In genomic region chr16:18878091-18878720, GRCm38 (mm10) we compare ENCODE assay signal across 8 mouse cellular contexts. TPM values are rescaled to one million over a fixed set of nuclear protein-coding genes. Genes with fewer than 3 reads are reported as not detected.
DNase-seq lines count a peak whose midpoint lies in the region; ATAC-seq and TF ChIP-seq lines count a peak whose summit lies in the region.

No protein-coding gene starts in this region.

- WGBS in heart, embryonic 10.5 days = 31% methylated on average over 20 of the region's 20 CpGs
- WGBS in embryonic facial prominence, embryonic 15.5 days = 20% methylated on average over 20 of the region's 20 CpGs
- 25% methylated on average over 20 of the region's 20 CpGs for WGBS in limb, embryonic 12.5 days
- WGBS in olfactory bulb, adult 2 months = 13% methylated on average over 20 of the region's 20 CpGs

- H3K27ac ChIP-seq in heart, embryonic 10.5 days = peak overlapping the region; percentile 93
- H3K27ac ChIP-seq in embryonic facial prominence, embryonic 15.5 days (replicated peaks) = peak overlapping the region; percentile 97
- peak overlapping the region; percentile 97 for H3K27ac ChIP-seq in limb, embryonic 12.5 days
- no peak overlapping the region for H3K27ac ChIP-seq in olfactory bulb, adult 2 months (ENCODE audit: insufficient read depth, low read depth, low read length)

- DNase-seq in heart, embryonic 10.5 days (ENCODE audit: low spot score) = no peak
- DNase-seq in heart, adult 9 months (ENCODE audit: low spot score in 2 of 2) = no peak
- no peak for DNase-seq in gastrocnemius, postnatal 14 days
- DNase-seq in retina, postnatal 1 day = no peak

- peak overlapping the region; percentile 83 for H3K4me2 ChIP-seq in embryonic facial prominence, embryonic 15.5 days (replicated peaks)
- H3K4me2 ChIP-seq in limb, embryonic 12.5 days = peak overlapping the region; percentile 78

- H3K4me1 ChIP-seq in heart, embryonic 10.5 days = peaks cover 10% of the 10 kb centered on the region
- peaks cover 15% of the 10 kb centered on the region for H3K4me1 ChIP-seq in embryonic facial prominence, embryonic 15.5 days
- peaks cover 16% of the 10 kb centered on the region; the same call in 1 of the 2 replicates for H3K4me1 ChIP-seq in limb, embryonic 12.5 days (replicated peaks)
- H3K4me1 ChIP-seq in olfactory bulb, adult 2 months (ENCODE audit: control insufficient read depth, insufficient read depth, low read length) = no peaks in the 10 kb centered on the region

- H3K36me3 ChIP-seq in heart, embryonic 10.5 days = peaks cover 33% of the 10 kb centered on the region
- peaks cover 12% of the 10 kb centered on the region for H3K36me3 ChIP-seq in embryonic facial prominence, embryonic 15.5 days
- peaks cover 46% of the 10 kb centered on the region for H3K36me3 ChIP-seq in limb, embryonic 12.5 days

- no peak for TF ChIP-seq CTCF in olfactory bulb, adult 2 months (IDR thresholded peaks at IDR 0.05; ENCODE audit: insufficient read depth, low read depth, low read length)

- peak; percentile 11 for ATAC-seq in CD4-positive, CD25-positive, alpha-beta regulatory T cell, adult 4 months
- ATAC-seq in embryonic facial prominence, embryonic 15.5 days (ENCODE audit: insufficient number of reproducible peaks, low FRiP score, low TSS enrichment, low read depth) = no peak
- no peak for ATAC-seq in limb, embryonic 12.5 days (ENCODE audit: insufficient number of reproducible peaks, insufficient read depth, low FRiP score, low TSS enrichment, low read depth)

- intact Hi-C loops in gastrocnemius, postnatal 14 days (cut with DNase I; ENCODE audit: low total_unique reads) = loop anchor here (10.0 kb wide), 1 partner anchor 1643 kb away; the partner anchor contains the start of gene Hic2

- H3K4me3 ChIP-seq in heart, embryonic 10.5 days = peak overlapping the region; percentile 91
- H3K4me3 ChIP-seq in embryonic facial prominence, embryonic 15.5 days (replicated peaks) = peak overlapping the region; percentile 98
- H3K4me3 ChIP-seq in limb, embryonic 12.5 days (replicated peaks) = peak overlapping the region; percentile 89
- peak overlapping the region; percentile 67 for H3K4me3 ChIP-seq in olfactory bulb, adult 2 months (ENCODE audit: insufficient read depth, low read depth, low read length)

- no peak for TF ChIP-seq POLR2A in olfactory bulb, adult 2 months (IDR thresholded peaks at IDR 0.05; ENCODE audit: insufficient read depth, low read depth, low read length)

- H3K9me3 ChIP-seq in heart, embryonic 10.5 days = no peaks in the 10 kb centered on the region
- H3K9me3 ChIP-seq in embryonic facial prominence, embryonic 15.5 days (replicated peaks) = no peaks in the 10 kb centered on the region
- H3K9me3 ChIP-seq in limb, embryonic 12.5 days = no peaks in the 10 kb centered on the region

- H3K9ac ChIP-seq in embryonic facial prominence, embryonic 15.5 days = peak overlapping the region; percentile 85
- H3K9ac ChIP-seq in limb, embryonic 12.5 days (replicated peaks) = peak overlapping the region; percentile 87

- no peaks in the 10 kb centered on the region for H3K27me3 ChIP-seq in heart, embryonic 10.5 days (ENCODE audit: insufficient read depth, poor library complexity, severe bottlenecking)
- no peaks in the 10 kb centered on the region for H3K27me3 ChIP-seq in embryonic facial prominence, embryonic 15.5 days
- no peaks in the 10 kb centered on the region for H3K27me3 ChIP-seq in limb, embryonic 12.5 days

RNA-seq across cellular contexts. Expression of gene Hira, which starts 1.4 kb away (rescaled TPM):
- polyA plus RNA-seq in heart, embryonic 10.5 days (2016; fragmentation: Nextera tagmentation; extraction: Ambion mirVana) = 13.4 and 23.1 TPM in 2 replicates
- 10 to 100 TPM in 1 of 2 experiments, 1 to 10 TPM in 1; 8.5 to 11.4 TPM for polyA plus RNA-seq in CD4-positive, CD25-positive, alpha-beta regulatory T cell, adult 4 months (2017; shearing (Covaris generic))
- polyA plus RNA-seq in embryonic facial prominence, embryonic 15.5 days (2015; fragmentation: Nextera tagmentation; extraction: Ambion mirVana) = 12.4 and 12.6 TPM in 2 replicates
- polyA plus RNA-seq in limb, embryonic 12.5 days (2016; fragmentation: Nextera tagmentation; extraction: Ambion mirVana) = 24.0 and 24.6 TPM in 2 replicates
- polyA plus RNA-seq in olfactory bulb, adult 2 months (2012; ENCODE audit: insufficient read depth, insufficient read length, low replicate concordance, missing spikeins) = not detected in 2 replicates
- total RNA-seq in gastrocnemius, postnatal 14 days (2021) = 10 to 100 TPM; 20.4 to 25.3 TPM

RNA-seq across cellular contexts. Expression of gene Mrpl40, which starts 1.5 kb away (rescaled TPM):
- polyA plus RNA-seq in heart, embryonic 10.5 days (2016; fragmentation: Nextera tagmentation; extraction: Ambion mirVana) = 123 and 138 TPM in 2 replicates
- polyA plus RNA-seq in CD4-positive, CD25-positive, alpha-beta regulatory T cell, adult 4 months (2017; shearing (Covaris generic)) = 10 to 100 TPM; 76.9 to 86.3 TPM
- 84.3 and 88.7 TPM in 2 replicates for polyA plus RNA-seq in embryonic facial prominence, embryonic 15.5 days (2015; fragmentation: Nextera tagmentation; extraction: Ambion mirVana)
- polyA plus RNA-seq in limb, embryonic 12.5 days (2016; fragmentation: Nextera tagmentation; extraction: Ambion mirVana) = 105 and 106 TPM in 2 replicates
- polyA plus RNA-seq in olfactory bulb, adult 2 months (2012; ENCODE audit: insufficient read depth, insufficient read length, low replicate concordance, missing spikeins) = not detected in 2 replicates
- 10 to 100 TPM; 41.2 to 43.7 TPM for total RNA-seq in gastrocnemius, postnatal 14 days (2021)

RNA-seq across cellular contexts. Expression of gene Gm28539, which starts 41.8 kb away (rescaled TPM):
- polyA plus RNA-seq in heart, embryonic 10.5 days (2016; fragmentation: Nextera tagmentation; extraction: Ambion mirVana) = not detected in 2 replicates
- not detected for polyA plus RNA-seq in CD4-positive, CD25-positive, alpha-beta regulatory T cell, adult 4 months (2017; shearing (Covaris generic))
- not detected in 2 replicates for polyA plus RNA-seq in embryonic facial prominence, embryonic 15.5 days (2015; fragmentation: Nextera tagmentation; extraction: Ambion mirVana)
- polyA plus RNA-seq in limb, embryonic 12.5 days (2016; fragmentation: Nextera tagmentation; extraction: Ambion mirVana) = not detected in 2 replicates
- polyA plus RNA-seq in olfactory bulb, adult 2 months (2012; ENCODE audit: insufficient read depth, insufficient read length, low replicate concordance, missing spikeins) = not detected in 2 replicates
- total RNA-seq in gastrocnemius, postnatal 14 days (2021) = 1 to 10 TPM; 1.3 to 2.1 TPM

RNA-seq across cellular contexts. Expression of gene 2510002D24Rik, which starts 41.8 kb away (rescaled TPM):
- polyA plus RNA-seq in heart, embryonic 10.5 days (2016; fragmentation: Nextera tagmentation; extraction: Ambion mirVana) = 41.3 and 47.4 TPM in 2 replicates
- 10 to 100 TPM; 85.2 to 98.8 TPM for polyA plus RNA-seq in CD4-positive, CD25-positive, alpha-beta regulatory T cell, adult 4 months (2017; shearing (Covaris generic))
- 46.5 and 50.6 TPM in 2 replicates for polyA plus RNA-seq in embryonic facial prominence, embryonic 15.5 days (2015; fragmentation: Nextera tagmentation; extraction: Ambion mirVana)
- polyA plus RNA-seq in limb, embryonic 12.5 days (2016; fragmentation: Nextera tagmentation; extraction: Ambion mirVana) = 37.3 and 38.9 TPM in 2 replicates
- not detected in 2 replicates for polyA plus RNA-seq in olfactory bulb, adult 2 months (2012; ENCODE audit: insufficient read depth, insufficient read length, low replicate concordance, missing spikeins)
- 10 to 100 TPM; 13.8 to 14.3 TPM for total RNA-seq in gastrocnemius, postnatal 14 days (2021)

Comparison
In these comparisons a context has a peak if more than half of its experiments do, and no peak if none do; other contexts are left out.
1. RNA of gene Mrpl40, which starts 1.5 kb away (polyA plus RNA-seq): 123 to 138 TPM in heart, embryonic 10.5 days, 105 to 106 TPM in limb, embryonic 12.5 days, 84.3 to 88.7 TPM in embryonic facial prominence, embryonic 15.5 days and 76.9 to 86.3 TPM in CD4-positive, CD25-positive, alpha-beta regulatory T cell, adult 4 months; not detected in olfactory bulb, adult 2 months; every median in the first group is over 10 times any median in the second.
2. Peak in every context shown above with its lines, with median percentiles within 50 percentile points of each other: H3K4me3 ChIP-seq.